In genomic region chr1:75251112-75251970, GRCm38 (mm10) we compare ENCODE assay signal across 9 mouse cellular contexts. TPM values are rescaled to one million over a fixed set of nuclear protein-coding genes. Genes with fewer than 3 reads are reported as not detected.
DNase-seq lines count a peak whose midpoint lies in the region; TF ChIP-seq lines count a peak whose summit lies in the region.
"Had no signal": no experiment of that assay in that cellular context is flagged by ENCODE, and none has a peak within 500 bp of the region (broad histone marks: within the 10 kb centered on the region; RNA-seq: fewer than 3 reads in every experiment).

No protein-coding gene starts in this region.

- intact Hi-C loops in heart, postnatal 10 days (cut with DNase I): loop anchor here (1.0 to 10.0 kb wide), 2 partner anchors 17 to 307 kb away; no protein-coding TSS in a partner anchor

- no peaks in the 10 kb centered on the region for H3K9me3 ChIP-seq in E14TG2a.4 (ENCODE audit: low read length)
- H3K9me3 ChIP-seq in erythroblast, embryonic 14.5 days (ENCODE audit: control insufficient read depth, low read length): no peaks in the 10 kb centered on the region
- H3K9me3 ChIP-seq in megakaryocyte, embryonic 14.5 days: no peaks in the 10 kb centered on the region

- peaks cover 4% of the 10 kb centered on the region; the same call in 1 of the 2 replicates for H3K27me3 ChIP-seq in E14TG2a.4 (ENCODE audit: insufficient read depth, low read length)
- no peaks in the 10 kb centered on the region for H3K27me3 ChIP-seq in erythroblast, embryonic 14.5 days (ENCODE audit: control insufficient read depth)
- no peaks in the 10 kb centered on the region for H3K27me3 ChIP-seq in megakaryocyte, embryonic 14.5 days (replicated peaks)

- H3K36me3 ChIP-seq in E14TG2a.4 (ENCODE audit: insufficient read depth, low read length): 0 out of 2 replicates have a peak, but pooled peaks cover 1% of the 10 kb centered on the region
- peaks cover 10% of the 10 kb centered on the region for H3K36me3 ChIP-seq in erythroblast, embryonic 14.5 days (ENCODE audit: control insufficient read depth)
- H3K36me3 ChIP-seq in megakaryocyte, embryonic 14.5 days (replicated peaks; ENCODE audit: low read length): peaks cover 15% of the 10 kb centered on the region

- peak; percentile 83 to 85 for DNase-seq in heart, postnatal 10 days
- peak; percentile 91 for DNase-seq in kidney, postnatal 36 days
- peak; percentile 74 to 75 for DNase-seq in right cerebral cortex, adult 2 months (ENCODE audit: low spot score in 2 of 2)
- peak; percentile 49 for DNase-seq in urinary bladder, postnatal 10 days (ENCODE audit: low spot score)

- no peak overlapping the region for H3K27ac ChIP-seq in brown adipose tissue, adult 24 weeks (replicated peaks; ENCODE audit: low read depth, low read length)

- peak overlapping the region; percentile 57 for H3K4me3 ChIP-seq in E14TG2a.4 (replicated peaks; ENCODE audit: low read length)
- H3K4me3 ChIP-seq in brown adipose tissue, adult 24 weeks (ENCODE audit: insufficient read depth, low read depth, low read length): peak overlapping the region; percentile 48
- H3K4me3 ChIP-seq in erythroblast, embryonic 14.5 days (replicated peaks): peak overlapping the region; percentile 51
- H3K4me3 ChIP-seq in megakaryocyte, embryonic 14.5 days (replicated peaks): peak overlapping the region; percentile 91

- TF ChIP-seq CTCF in E14TG2a.4 (conservative IDR thresholded peaks at IDR 0.05; ENCODE audit: low read length): peak; percentile 80

- H3K4me1 ChIP-seq in E14TG2a.4 (replicated peaks; ENCODE audit: low read depth, low read length): peaks cover 59% of the 10 kb centered on the region
- peaks cover 5% of the 10 kb centered on the region; the same call in 1 of the 2 replicates for H3K4me1 ChIP-seq in brown adipose tissue, adult 24 weeks (ENCODE audit: control insufficient read depth, insufficient read depth, insufficient read length, low read length)
- H3K4me1 ChIP-seq in erythroblast, embryonic 14.5 days (ENCODE audit: control insufficient read depth): peaks cover 62% of the 10 kb centered on the region
- H3K4me1 ChIP-seq in megakaryocyte, embryonic 14.5 days: peaks cover 93% of the 10 kb centered on the region

RNA-seq across cellular contexts. Expression of gene Ptprn, which starts 13.0 kb away (rescaled TPM):
- not detected in 2 replicates for polyA plus RNA-seq in brown adipose tissue, adult 24 weeks (2012; ENCODE audit: insufficient read depth, insufficient read length, missing spikeins)
- polyA plus RNA-seq in erythroblast, embryonic 14.5 days (2012): not detected in 2 replicates
- total RNA-seq in heart, postnatal 10 days (2021): under 1 TPM; 0.34 to 0.42 TPM
- polyA plus RNA-seq in megakaryocyte, embryonic 14.5 days (2012; ENCODE audit: insufficient read depth, low replicate concordance): 12.4 and 22.6 TPM in 2 replicates

RNA-seq across cellular contexts. Expression of gene Dnajb2, which starts 15.1 kb away (rescaled TPM):
- 39.6 and 65.4 TPM in 2 replicates for polyA plus RNA-seq in brown adipose tissue, adult 24 weeks (2012; ENCODE audit: insufficient read depth, insufficient read length, missing spikeins)
- polyA plus RNA-seq in erythroblast, embryonic 14.5 days (2012): 24.2 and 27.6 TPM in 2 replicates
- total RNA-seq in heart, postnatal 10 days (2021): 10 to 100 TPM; 58.3 to 61.4 TPM
- 97.0 and 100 TPM in 2 replicates for polyA plus RNA-seq in megakaryocyte, embryonic 14.5 days (2012; ENCODE audit: insufficient read depth, low replicate concordance)

RNA-seq across cellular contexts. Expression of gene A630095N17Rik, which starts 19.4 kb away (rescaled TPM):
- not detected in 2 replicates for polyA plus RNA-seq in brown adipose tissue, adult 24 weeks (2012; ENCODE audit: insufficient read depth, insufficient read length, missing spikeins)
- polyA plus RNA-seq in erythroblast, embryonic 14.5 days (2012): not detected in 2 replicates
- total RNA-seq in heart, postnatal 10 days (2021): not detected
- polyA plus RNA-seq in megakaryocyte, embryonic 14.5 days (2012; ENCODE audit: insufficient read depth, low replicate concordance): not detected in 2 replicates
- polyA plus RNA-seq: gonadal fat pad, adult 2 months had no signal

RNA-seq across cellular contexts. Expression of gene Resp18, which starts 26.9 kb away (rescaled TPM):
- polyA plus RNA-seq in brown adipose tissue, adult 24 weeks (2012; ENCODE audit: insufficient read depth, insufficient read length, missing spikeins): not detected in 2 replicates
- polyA plus RNA-seq in erythroblast, embryonic 14.5 days (2012): not detected in 2 replicates
- total RNA-seq in heart, postnatal 10 days (2021): not detected
- 0.26 TPM in 1 of 2 replicates, not detected in the other for polyA plus RNA-seq in megakaryocyte, embryonic 14.5 days (2012; ENCODE audit: insufficient read depth, low replicate concordance)
- polyA plus RNA-seq: gonadal fat pad, adult 2 months had no signal

RNA-seq across cellular contexts. Expression of gene Tuba4a, which starts 31.7 kb away (rescaled TPM):
- polyA plus RNA-seq in brown adipose tissue, adult 24 weeks (2012; ENCODE audit: insufficient read depth, insufficient read length, missing spikeins): 78.7 and 108 TPM in 2 replicates
- polyA plus RNA-seq in erythroblast, embryonic 14.5 days (2012): 5.9 and 9.5 TPM in 2 replicates
- 100 to 1,000 TPM; 543 to 577 TPM for total RNA-seq in heart, postnatal 10 days (2021)
- polyA plus RNA-seq in megakaryocyte, embryonic 14.5 days (2012; ENCODE audit: insufficient read depth, low replicate concordance): 283 and 585 TPM in 2 replicates

Comparison
In these comparisons a context has a peak if more than half of its experiments do, and no peak if none do; other contexts are left out.
1. RNA of gene Ptprn, which starts 13.0 kb away (polyA plus RNA-seq): 12.4 to 22.6 TPM in megakaryocyte, embryonic 14.5 days; not detected in brown adipose tissue, adult 24 weeks and not detected in erythroblast, embryonic 14.5 days; every median in the first group is over 10 times any median in the second.
2. Peak in every context shown above with its lines, with median percentiles within 50 percentile points of each other: H3K4me3 ChIP-seq and DNase-seq.